Comparison of ENCODE assay signal across 14 mouse cellular contexts in the genomic region with DNA sequence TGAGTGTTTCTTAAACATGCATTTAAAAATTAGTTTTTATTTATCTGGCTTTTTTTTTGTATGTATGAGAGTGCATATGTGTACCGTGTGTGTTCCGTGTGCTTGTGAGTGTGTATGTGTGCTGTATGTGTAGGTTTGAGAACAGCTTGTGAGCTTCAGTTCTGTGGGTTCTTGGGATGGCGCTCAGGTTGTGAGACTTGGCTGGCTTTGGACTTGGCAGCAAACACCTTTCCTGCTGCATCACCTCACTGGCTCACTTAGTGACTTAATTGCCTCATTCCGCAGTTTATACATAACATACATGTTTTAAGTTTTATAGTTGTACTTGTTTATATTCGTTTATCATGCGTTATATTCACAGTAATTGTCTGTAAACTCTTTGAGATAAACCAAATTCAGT.
"Had no signal": no experiment of that assay in that cellular context is flagged by ENCODE, and none has a peak within 500 bp of the region (broad histone marks: within the 10 kb centered on the region; RNA-seq: fewer than 3 reads in every experiment).

No protein-coding gene starts in this region.

- H3K9me3 ChIP-seq: limb, embryonic 12.5 days; liver, embryonic 15.5 days; midbrain, embryonic 10.5 days; midbrain, embryonic 15.5 days; neural tube, embryonic 13.5 days had no signal

- H3K27me3 ChIP-seq: limb, embryonic 12.5 days; liver, embryonic 15.5 days; midbrain, embryonic 15.5 days; neural tube, embryonic 13.5 days had no signal

- H3K4me1 ChIP-seq: limb, embryonic 12.5 days; midbrain, embryonic 10.5 days; midbrain, embryonic 15.5 days; neural tube, embryonic 13.5 days had no signal

- H3K4me3 ChIP-seq: layer of hippocampus, adult 2 months; limb, embryonic 12.5 days; liver, embryonic 15.5 days; midbrain, embryonic 10.5 days; midbrain, embryonic 15.5 days; neural tube, embryonic 13.5 days had no signal

- H3K27ac ChIP-seq: layer of hippocampus, adult 2 months; limb, embryonic 12.5 days; liver, embryonic 15.5 days; midbrain, embryonic 10.5 days; midbrain, embryonic 15.5 days; neural tube, embryonic 13.5 days had no signal

- H3K4me2 ChIP-seq: limb, embryonic 12.5 days; liver, embryonic 11.5 days; liver, embryonic 15.5 days; lung, embryonic 14.5 days; midbrain, embryonic 15.5 days; neural tube, embryonic 13.5 days had no signal

- ATAC-seq: midbrain, embryonic 15.5 days had no signal

- H3K9ac ChIP-seq: limb, embryonic 12.5 days; liver, embryonic 15.5 days; lung, embryonic 14.5 days; midbrain, embryonic 15.5 days; neural tube, embryonic 13.5 days had no signal

- H3K36me3 ChIP-seq: limb, embryonic 12.5 days; liver, embryonic 15.5 days; midbrain, embryonic 15.5 days; neural tube, embryonic 13.5 days had no signal

- DNase-seq: kidney, postnatal 10 days; kidney, postnatal 4 days; lung, embryonic 14.5 days; lung, postnatal 10 days; lung, postnatal 4 days; right cerebral cortex, postnatal 25 days; thymus, postnatal 36 days had no signal
